Mouse (Mus musculus): ENCODE data around the gene Dysf. TPM values are rescaled to one million over a fixed set of nuclear protein-coding genes. Genes with fewer than 3 reads are reported as not detected.

Gene Dysf
- polyA plus RNA-seq, 1 experiment from 2014 or later: 2.1 TPM

DNA sequence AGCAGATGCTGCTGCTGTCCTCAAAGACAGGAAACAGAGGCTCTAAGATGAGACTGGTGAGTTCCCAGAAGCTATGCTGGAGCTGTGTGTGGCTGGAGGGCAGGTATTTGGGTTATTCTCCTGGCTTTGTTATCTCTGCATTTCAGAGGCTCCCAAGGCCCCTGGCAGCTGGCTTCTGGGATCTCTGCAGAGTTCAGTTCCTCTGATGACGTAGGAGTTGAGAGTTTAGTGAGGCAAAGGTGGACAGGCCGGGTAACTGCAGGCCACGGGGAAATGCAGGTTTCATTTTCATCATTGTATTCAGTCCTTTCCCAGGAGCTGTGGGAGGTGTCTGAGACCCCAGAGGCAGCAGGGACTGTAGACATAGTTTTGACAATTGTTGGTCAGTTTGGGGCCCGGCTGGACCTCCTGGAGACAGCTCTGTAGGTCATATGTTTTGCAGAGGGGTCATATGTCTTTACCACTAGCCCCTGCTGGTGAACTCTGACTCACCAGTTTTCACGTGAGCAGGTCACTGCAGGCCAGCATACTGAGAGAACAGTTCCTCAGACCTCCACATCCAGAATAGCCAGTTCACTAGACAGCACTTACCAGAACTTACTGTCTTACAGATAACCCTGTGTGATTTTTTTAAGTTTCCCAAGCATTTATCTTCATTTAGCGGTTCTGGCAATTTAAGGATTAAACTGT lies 35.0 kb downstream of the Dysf start:
- no peak overlapping the region for H3K4me3 ChIP-seq (ENCODE audit: low read length)
- no peaks in the 10 kb centered on the region for H3K9me3 ChIP-seq (ENCODE audit: control insufficient read depth, low read length)
- H3K27me3 ChIP-seq (replicated peaks; ENCODE audit: control insufficient read depth, insufficient read depth, low read length): no peaks in the 10 kb centered on the region
- no peaks in the 10 kb centered on the region for H3K4me1 ChIP-seq (ENCODE audit: control insufficient read depth, insufficient read depth, low read depth, low read length)
- no peak overlapping the region for H3K4me2 ChIP-seq (ENCODE audit: low read length)
- no peak overlapping the region for H3K27ac ChIP-seq (ENCODE audit: low read depth, low read length)
- no peak overlapping the region for H3K9ac ChIP-seq (ENCODE audit: low read depth, low read length)
- ATAC-seq: no peak
- no peaks in the 10 kb centered on the region for H3K36me3 ChIP-seq (ENCODE audit: control insufficient read depth, insufficient read depth, low read length)
- 74% methylated on average over 6 of the region's 6 CpGs for WGBS

DNA sequence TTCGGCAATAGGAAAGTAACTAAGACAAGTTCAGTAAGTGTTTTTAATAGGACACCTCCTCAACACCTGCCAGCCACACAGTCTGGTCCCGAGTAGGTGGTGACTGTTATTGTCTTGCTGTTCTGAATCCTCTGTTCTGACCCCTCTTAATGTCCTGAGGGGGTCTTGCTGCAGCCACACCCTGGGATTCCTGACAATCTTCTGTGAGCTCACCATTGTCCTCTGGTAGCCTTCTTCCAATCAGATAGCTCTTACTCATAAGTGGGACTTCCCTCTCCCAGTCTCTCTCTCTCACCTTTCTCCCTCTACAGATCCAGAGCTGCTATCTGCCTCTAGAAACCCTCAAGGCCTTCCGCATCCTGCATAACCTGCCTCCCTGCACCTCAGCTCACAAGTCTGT lies 36.3 kb downstream of the Dysf start:
- Histone ChIP-seq H3K9ac (ENCODE audit: low read depth, low read length) (no peak overlapping the region), H3K4me1 (ENCODE audit: control insufficient read depth, insufficient read depth, low read depth, low read length) (no peaks in the 10 kb centered on the region), H3K27me3 (replicated peaks; ENCODE audit: control insufficient read depth, insufficient read depth, low read length) (no peaks in the 10 kb centered on the region), H3K9me3 (ENCODE audit: control insufficient read depth, low read length) (no peaks in the 10 kb centered on the region), H3K4me3 (ENCODE audit: low read length) (no peak overlapping the region), H3K27ac (ENCODE audit: low read depth, low read length) (no peak overlapping the region), H3K4me2 (ENCODE audit: low read length) (no peak overlapping the region), H3K36me3 (ENCODE audit: control insufficient read depth, insufficient read depth, low read length) (no peaks in the 10 kb centered on the region)
- WGBS: 78% methylated on average over 3 of the region's 3 CpGs
- no peak for ATAC-seq

DNA sequence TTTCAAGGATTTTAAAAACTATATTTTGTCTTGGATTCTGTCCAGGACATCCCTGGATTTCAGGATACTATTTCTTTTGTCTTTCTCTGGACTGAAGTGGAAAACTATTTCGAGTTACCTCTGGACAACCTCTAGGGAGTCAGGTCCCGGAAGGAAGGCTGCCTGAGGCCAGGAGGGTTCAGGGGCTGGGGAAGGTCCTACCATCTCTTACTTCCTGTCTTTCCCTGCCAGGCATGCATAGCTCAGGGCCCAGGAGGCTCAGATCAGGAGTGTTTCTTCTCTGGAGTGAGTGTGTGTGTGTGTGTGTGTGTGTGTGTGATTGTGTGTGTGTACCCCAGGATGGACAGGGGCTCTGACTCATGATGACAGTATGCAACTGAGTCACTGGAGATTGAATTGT lies 40.5 kb downstream of the Dysf start:
- Histone ChIP-seq H3K9ac (ENCODE audit: low read depth, low read length) (no peak overlapping the region), H3K36me3 (ENCODE audit: control insufficient read depth, insufficient read depth, low read length) (no peaks in the 10 kb centered on the region), H3K4me2 (ENCODE audit: low read length) (no peak overlapping the region), H3K4me3 (ENCODE audit: low read length) (no peak overlapping the region), H3K27me3 (replicated peaks; ENCODE audit: control insufficient read depth, insufficient read depth, low read length) (no peaks in the 10 kb centered on the region), H3K9me3 (ENCODE audit: control insufficient read depth, low read length) (no peaks in the 10 kb centered on the region), H3K27ac (ENCODE audit: low read depth, low read length) (no peak overlapping the region), H3K4me1 (ENCODE audit: control insufficient read depth, insufficient read depth, low read depth, low read length) (no peaks in the 10 kb centered on the region)
- WGBS: 82% methylated on average over 2 of the region's 2 CpGs
- ATAC-seq: no peak

DNA sequence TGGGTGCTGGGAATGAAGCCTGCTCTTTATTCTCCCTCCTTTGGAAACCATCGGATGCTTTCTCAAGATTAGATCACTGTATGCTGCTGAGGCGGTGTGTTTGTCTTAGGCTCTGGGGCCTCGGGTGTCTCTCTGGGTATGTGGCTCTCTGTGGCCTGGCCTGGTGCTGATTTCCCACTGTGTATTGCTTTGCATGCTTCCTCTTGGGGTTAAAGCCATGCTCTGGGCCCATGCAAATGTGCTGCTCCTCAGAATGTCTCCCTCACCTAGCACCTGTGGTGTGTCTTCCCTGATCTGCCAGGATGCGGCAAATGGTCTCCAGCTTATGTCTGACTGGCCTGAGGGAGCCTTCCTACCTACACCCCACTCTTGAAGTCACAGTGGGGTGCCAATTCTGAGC lies 41.8 kb downstream of the Dysf start:
- H3K27me3 ChIP-seq (replicated peaks; ENCODE audit: control insufficient read depth, insufficient read depth, low read length): no peaks in the 10 kb centered on the region

DNA sequence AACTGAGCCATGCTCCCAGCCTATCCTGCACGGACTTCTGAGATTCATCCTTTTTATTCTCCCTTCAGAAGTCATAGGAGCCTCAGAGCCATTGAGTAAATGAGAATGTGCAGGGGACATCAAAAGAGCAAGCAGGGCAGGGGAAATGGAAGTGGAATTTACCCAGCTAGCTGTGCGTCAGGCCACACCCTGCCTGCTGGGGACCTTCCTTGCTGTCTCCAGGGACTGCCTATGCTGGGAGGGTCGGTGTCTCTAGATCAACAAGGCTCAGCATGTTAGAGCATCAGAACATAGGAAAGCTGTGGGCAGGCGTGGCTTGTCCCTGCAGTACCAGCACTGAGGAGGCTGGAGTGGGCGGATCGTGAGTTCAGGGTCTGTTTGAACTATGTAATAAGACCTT lies 42.6 kb downstream of the Dysf start:
- ATAC-seq: no peak

More for the DNA sequence above, 41.8 kb downstream of the Dysf start:
- WGBS: 93% methylated on average over 4 of the region's 4 CpGs
- H3K4me2 ChIP-seq (ENCODE audit: low read length): no peak overlapping the region
- H3K9ac ChIP-seq (ENCODE audit: low read depth, low read length): no peak overlapping the region
- H3K4me1 ChIP-seq (ENCODE audit: control insufficient read depth, insufficient read depth, low read depth, low read length): no peaks in the 10 kb centered on the region
- no peak overlapping the region for H3K4me3 ChIP-seq (ENCODE audit: low read length)
- H3K36me3 ChIP-seq (ENCODE audit: control insufficient read depth, insufficient read depth, low read length): no peaks in the 10 kb centered on the region
- no peak for ATAC-seq
- no peaks in the 10 kb centered on the region for H3K9me3 ChIP-seq (ENCODE audit: control insufficient read depth, low read length)
- no peak overlapping the region for H3K27ac ChIP-seq (ENCODE audit: low read depth, low read length)

GRCm38 (mm10) chr6:84053874-84054530 lies 45.6 kb downstream of the Dysf start:
- ATAC-seq: no peak
- 82% methylated on average over 9 of the region's 9 CpGs for WGBS
- Histone ChIP-seq H3K4me1 (ENCODE audit: control insufficient read depth, insufficient read depth, low read depth, low read length) (no peaks in the 10 kb centered on the region), H3K4me2 (ENCODE audit: low read length) (no peak overlapping the region), H3K4me3 (ENCODE audit: low read length) (no peak overlapping the region), H3K9me3 (ENCODE audit: control insufficient read depth, low read length) (no peaks in the 10 kb centered on the region), H3K36me3 (ENCODE audit: control insufficient read depth, insufficient read depth, low read length) (no peaks in the 10 kb centered on the region), H3K27ac (ENCODE audit: low read depth, low read length) (no peak overlapping the region; the same call in 1 of the 2 replicates), H3K9ac (ENCODE audit: low read depth, low read length) (no peak overlapping the region), H3K27me3 (replicated peaks; ENCODE audit: control insufficient read depth, insufficient read depth, low read length) (no peaks in the 10 kb centered on the region)

More for the DNA sequence above, 42.6 kb downstream of the Dysf start:
- Histone ChIP-seq H3K27ac (ENCODE audit: low read depth, low read length) (no peak overlapping the region), H3K4me1 (ENCODE audit: control insufficient read depth, insufficient read depth, low read depth, low read length) (no peaks in the 10 kb centered on the region), H3K9ac (ENCODE audit: low read depth, low read length) (no peak overlapping the region), H3K4me2 (ENCODE audit: low read length) (no peak overlapping the region), H3K9me3 (ENCODE audit: control insufficient read depth, low read length) (no peaks in the 10 kb centered on the region), H3K27me3 (replicated peaks; ENCODE audit: control insufficient read depth, insufficient read depth, low read length) (no peaks in the 10 kb centered on the region), H3K36me3 (ENCODE audit: control insufficient read depth, insufficient read depth, low read length) (no peaks in the 10 kb centered on the region), H3K4me3 (ENCODE audit: low read length) (no peak overlapping the region)
- 51% methylated on average over 6 of the region's 6 CpGs for WGBS

DNA sequence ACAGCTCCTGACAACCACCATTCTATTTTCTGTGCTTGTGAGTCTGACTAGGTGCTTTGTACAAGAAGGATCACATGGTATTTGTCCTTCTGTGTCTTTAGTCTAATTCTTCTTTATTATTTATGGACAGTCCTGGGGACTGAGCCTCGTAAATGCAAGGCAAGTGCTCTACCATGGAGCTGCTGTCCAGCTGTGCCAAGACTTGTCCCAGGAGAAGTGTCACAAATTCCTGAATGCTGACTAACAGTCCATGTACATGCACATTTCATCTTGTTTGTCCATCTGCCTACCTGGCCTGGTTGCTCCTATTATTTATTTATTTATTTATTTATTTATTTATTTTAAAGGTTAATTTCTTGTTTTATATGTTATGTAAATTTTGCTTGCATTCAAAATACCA lies 47.2 kb downstream of the Dysf start:
- Histone ChIP-seq H3K27me3 (replicated peaks; ENCODE audit: control insufficient read depth, insufficient read depth, low read length) (no peaks in the 10 kb centered on the region), H3K27ac (ENCODE audit: low read depth, low read length) (no peak overlapping the region), H3K36me3 (ENCODE audit: control insufficient read depth, insufficient read depth, low read length) (no peaks in the 10 kb centered on the region), H3K9ac (ENCODE audit: low read depth, low read length) (no peak overlapping the region), H3K4me3 (ENCODE audit: low read length) (no peak overlapping the region), H3K4me1 (ENCODE audit: control insufficient read depth, insufficient read depth, low read depth, low read length) (no peaks in the 10 kb centered on the region), H3K4me2 (ENCODE audit: low read length) (no peak overlapping the region), H3K9me3 (ENCODE audit: control insufficient read depth, low read length) (no peaks in the 10 kb centered on the region)
- no peak for ATAC-seq
- WGBS: 44% methylated on average over 1 of the region's 1 CpGs

- Histone ChIP-seq H3K4me3 (ENCODE audit: low read length) (no peak overlapping the region), H3K9ac (ENCODE audit: low read depth, low read length) (no peak overlapping the region), H3K4me2 (ENCODE audit: low read length) (no peak overlapping the region), H3K36me3 (ENCODE audit: control insufficient read depth, insufficient read depth, low read length) (no peaks in the 10 kb centered on the region), H3K4me1 (ENCODE audit: control insufficient read depth, insufficient read depth, low read depth, low read length) (no peaks in the 10 kb centered on the region), H3K27ac (ENCODE audit: low read depth, low read length) (no peak overlapping the region), H3K9me3 (ENCODE audit: control insufficient read depth, low read length) (no peaks in the 10 kb centered on the region), H3K27me3 (replicated peaks; ENCODE audit: control insufficient read depth, insufficient read depth, low read length) (no peaks in the 10 kb centered on the region)
- 84% methylated on average over 8 of the region's 8 CpGs for WGBS
- ATAC-seq: no peak
Measured at GRCm38 (mm10) chr6:84057216-84057615, 48.8 kb downstream of the Dysf start.

DNA sequence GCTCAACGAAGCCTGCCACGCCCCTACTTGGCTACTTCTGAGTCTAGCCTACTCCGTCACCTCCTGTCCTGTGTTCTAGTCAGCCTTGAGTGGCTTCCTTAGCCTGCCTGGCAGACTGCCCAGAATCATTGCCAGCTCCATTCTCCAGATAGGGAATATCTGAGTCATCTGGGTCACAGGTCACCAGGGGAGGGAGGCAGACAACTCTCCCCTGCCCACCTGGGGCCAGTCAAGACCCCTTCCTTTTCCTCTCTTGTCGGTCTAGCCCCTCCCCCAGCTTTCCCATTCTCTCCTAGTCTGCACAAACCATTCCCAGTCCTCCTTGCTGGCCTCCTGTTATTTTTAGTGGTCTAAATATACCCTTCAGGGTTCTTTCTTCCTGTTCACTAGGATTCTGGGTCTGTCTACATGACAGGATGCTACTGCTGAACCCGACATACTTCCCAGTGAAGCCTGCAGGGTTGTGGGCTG lies 50.3 kb downstream of the Dysf start:
- peak; percentile 45; the same call in 1 of the 2 replicates for ATAC-seq
- Histone ChIP-seq H3K4me1 (ENCODE audit: control insufficient read depth, insufficient read depth, low read depth, low read length) (no peaks in the 10 kb centered on the region), H3K9me3 (ENCODE audit: control insufficient read depth, low read length) (no peaks in the 10 kb centered on the region), H3K27me3 (replicated peaks; ENCODE audit: control insufficient read depth, insufficient read depth, low read length) (no peaks in the 10 kb centered on the region), H3K9ac (ENCODE audit: low read depth, low read length) (no peak overlapping the region), H3K27ac (ENCODE audit: low read depth, low read length) (no peak overlapping the region; the same call in 1 of the 2 replicates), H3K4me3 (ENCODE audit: low read length) (no peak overlapping the region), H3K36me3 (ENCODE audit: control insufficient read depth, insufficient read depth, low read length) (no peaks in the 10 kb centered on the region), H3K4me2 (ENCODE audit: low read length) (no peak overlapping the region)
- WGBS: 63% methylated on average over 5 of the region's 5 CpGs
